Mouse (Mus musculus) frontal cortex, adult 2 months (tissue): ENCODE results near the gene Acer2. TPM values are rescaled to one million over a fixed set of nuclear protein-coding genes. Genes with fewer than 3 reads are reported as not detected.

Experiments used
- DNase-seq, 2 experiments: peaks; one replicate each; pipeline ENCODE4 v3.0.0; 2022; ENCODE audit warnings: low spot score in 1 of 2; ENCODE audit errors: extremely low spot score in 1 of 2
- polyA plus RNA-seq: library from polyadenylated mRNA; depleted of rRNA; stranded (reverse); fragments of >200 nt; gene quantifications from 2 replicates; pipeline ENCODE4 v1.2.3, GENCODE M21; 2012; rRNA removed

Acer2 gene
- polyA plus RNA-seq, 1 experiment: 5.3 TPM

DNA sequence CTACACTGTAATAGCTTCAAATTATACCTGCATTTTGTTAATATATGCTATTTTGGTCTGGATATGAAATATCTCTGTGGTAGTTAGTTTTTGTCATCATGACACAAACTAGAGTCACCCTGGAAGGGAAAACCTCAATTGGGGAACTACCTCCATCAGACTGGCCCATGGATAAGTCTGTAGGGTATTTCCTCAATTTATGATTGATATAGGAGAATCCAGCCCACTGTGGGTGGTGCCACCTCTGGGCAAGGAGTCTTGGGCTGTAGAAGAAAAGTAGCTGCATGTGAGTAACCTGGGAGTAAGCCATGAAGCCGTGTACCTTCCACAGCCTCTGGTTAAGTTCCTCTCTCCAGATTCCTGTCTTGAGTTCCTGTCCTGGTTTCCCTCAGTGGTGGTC, 74.6 kb downstream of the Acer2 start:
- no peak for DNase-seq

DNA sequence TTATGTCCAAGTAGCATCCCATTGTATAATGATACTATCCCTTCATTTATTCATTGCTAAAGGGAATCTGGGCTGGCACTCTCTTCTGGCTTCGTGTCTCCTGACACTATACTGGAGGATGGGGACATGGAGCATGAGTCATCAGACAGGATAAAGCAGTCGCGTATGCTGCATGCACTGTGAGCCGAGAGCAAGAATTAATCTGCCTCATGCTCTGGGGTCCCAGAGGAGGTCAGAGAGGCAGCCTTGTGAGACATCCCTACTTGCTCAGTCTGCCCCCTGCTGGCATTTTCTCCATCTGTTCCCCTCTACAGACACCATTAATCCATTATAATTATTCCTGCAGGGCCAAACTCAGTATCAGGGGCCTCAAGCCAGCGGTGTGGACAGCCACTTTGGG, 79.3 kb downstream of the Acer2 start:
- DNase-seq: peak in 1 of 2 experiments; percentile 55

DNA sequence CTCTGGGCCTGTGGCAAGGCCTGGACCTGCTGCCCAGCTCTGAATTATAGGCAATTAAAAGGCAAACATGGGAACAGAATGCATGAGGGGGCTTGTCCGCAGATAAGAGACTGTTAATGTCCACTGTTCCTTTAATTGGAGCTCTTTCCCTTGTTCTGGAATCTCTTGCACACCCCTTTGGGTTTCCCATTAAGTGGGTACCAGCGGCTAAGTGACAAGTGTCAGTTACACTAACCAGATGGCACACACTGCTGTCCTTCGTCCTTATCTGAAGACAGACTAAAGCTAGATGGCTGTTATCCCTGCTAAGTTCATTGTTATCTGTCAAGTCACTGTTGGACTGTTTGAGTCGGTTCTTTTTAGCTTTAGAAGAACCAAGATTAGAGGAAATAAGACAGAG, 81.3 kb downstream of the Acer2 start:
- DNase-seq: no peak

DNA sequence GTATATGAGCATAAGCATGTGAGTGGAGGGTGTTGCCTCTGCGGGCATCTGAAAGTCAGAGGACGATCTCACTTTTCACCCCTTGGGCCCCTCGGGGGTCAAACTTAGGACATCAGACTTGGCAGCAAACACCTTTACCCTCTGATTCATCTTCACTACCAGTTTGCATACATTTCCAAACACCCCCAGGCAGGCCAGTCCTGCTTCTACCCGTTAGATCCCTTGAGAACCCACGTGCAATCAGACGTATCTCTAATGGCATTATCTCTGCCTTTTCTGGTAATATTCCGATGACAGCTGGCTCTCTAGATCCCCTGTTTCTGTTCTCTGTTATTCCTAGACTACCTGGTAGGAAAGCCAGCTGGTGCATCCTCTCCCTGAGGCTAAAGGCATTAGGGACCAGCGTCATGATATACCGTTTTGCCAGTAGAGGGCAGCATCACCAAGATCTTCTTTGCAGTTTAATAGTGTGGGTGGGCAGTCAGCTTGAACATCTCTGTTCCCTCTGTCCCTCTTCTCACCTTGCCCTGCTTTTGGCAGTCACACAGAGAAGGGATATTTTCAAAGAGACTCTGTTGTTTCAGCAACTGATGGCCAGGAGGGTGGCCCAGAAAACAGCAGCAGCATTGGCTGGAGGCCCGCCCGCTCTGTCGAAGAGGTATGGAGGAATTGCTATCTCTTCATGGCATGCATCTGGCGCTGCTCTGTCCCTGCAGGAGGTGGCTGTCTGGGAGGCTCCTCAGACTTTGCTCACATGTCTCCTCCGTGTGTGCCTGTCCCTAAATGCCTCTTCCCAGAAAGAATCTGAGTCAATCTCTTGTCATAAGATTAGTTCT, 83.6 kb downstream of the Acer2 start:
- DNase-seq: peak; percentile 61 to 89

DNA sequence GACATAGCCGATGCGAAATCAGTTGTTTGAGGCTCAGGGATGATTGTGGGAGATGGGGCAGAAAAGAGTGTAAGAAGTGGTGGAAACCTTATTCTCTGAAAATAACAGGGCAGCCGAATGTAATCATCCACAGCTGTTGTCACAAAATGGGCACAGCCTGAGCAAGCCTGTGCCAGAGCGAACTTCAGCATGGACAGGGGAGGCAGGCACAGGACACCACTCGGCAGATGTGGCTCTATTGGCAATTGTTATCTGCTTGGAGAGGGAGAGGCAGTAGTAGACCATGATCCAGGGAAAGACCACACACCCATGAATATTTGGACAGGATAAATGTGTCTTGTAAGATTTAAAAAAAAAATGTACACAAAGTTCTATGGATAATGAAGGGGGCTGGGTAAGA, 103.1 kb downstream of the Acer2 start:
- DNase-seq: no peak

Other genes with a start within 250 kb of the Acer2 start
- gene Plin2, start 204.3 kb upstream of the Acer2 start, polyA plus RNA-seq: 18.9 and 19.9 TPM in 2 replicates
- 6.9 and 7.5 TPM in 2 replicates for gene Dennd4c, start 125.8 kb upstream of the Acer2 start, polyA plus RNA-seq
- gene Rps6, start 17.0 kb upstream of the Acer2 start, polyA plus RNA-seq: 657 and 684 TPM in 2 replicates